Mouse (Mus musculus) embryonic fibroblast, embryonic 13.5 days (primary cell): Measurements from ENCODE around the gene Mllt3.

Experiments used
- CTCF ChIP-seq: IDR thresholded peaks from 2 replicates; pipeline ENCODE4 v1.5.1; 2011; ENCODE audit warnings: mild to moderate bottlenecking, control low read depth, low read length, moderate library complexity, borderline replicate concordance; ENCODE audit not compliant: insufficient read depth
- POLR2A ChIP-seq: IDR thresholded peaks from 2 replicates; pipeline ENCODE4 v1.6.1; 2011; ENCODE audit warnings: low read depth, mild to moderate bottlenecking, control low read depth, low read length, moderate library complexity

DNA sequence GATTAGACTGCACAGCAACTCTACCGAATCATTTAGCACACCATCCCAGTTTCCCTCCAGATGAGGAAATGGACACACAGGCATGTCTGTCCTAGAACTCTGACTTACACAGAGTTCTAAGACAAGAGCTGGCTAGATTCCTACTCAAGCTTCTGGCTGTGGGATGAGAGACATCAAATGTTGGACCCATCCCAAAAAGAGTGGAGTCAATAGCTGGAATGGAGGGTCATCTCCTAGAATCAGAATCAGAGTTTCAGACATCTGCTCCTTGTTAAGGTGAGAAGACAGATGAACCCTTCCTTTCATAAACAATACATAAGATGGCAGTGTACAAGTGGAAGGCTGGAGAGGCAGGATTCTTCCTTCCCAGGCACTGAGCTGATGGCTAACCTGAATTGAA lies 214.9 kb downstream of the Mllt3 start:
- TF ChIP-seq CTCF, result no peak
- no peak for TF ChIP-seq POLR2A
